Mouse (Mus musculus) brain, adult 2 months (tissue): ENCODE results near the gene Tfeb.
A peak's percentile ranks its signal among the peaks of the same experiment; 100 is the strongest.

Experiments
- DNase-seq: peaks from one replicate; pipeline ENCODE4 v3.0.0; 2011; ENCODE audit warnings: low read depth, low spot score

Tfeb gene

GRCm38 (mm10) chr17:47832501-47833028 is 95.7 kb downstream of the Tfeb start:
- no peak for DNase-seq

GRCm38 (mm10) chr17:47833029-47833627 is 96.3 kb downstream of the Tfeb start:
- no peak for DNase-seq

GRCm38 (mm10) chr17:47833628-47834481 is 97.0 kb downstream of the Tfeb start:
- DNase-seq, result no peak

GRCm38 (mm10) chr17:47834482-47834767 is 97.6 kb downstream of the Tfeb start, which contains the start of gene Mdfi:
Gene Mdfi, minus strand, starts transcription at chr17:47834691.
- peak; percentile 18 for DNase-seq

- DNase-seq, result no peak
Measured at GRCm38 (mm10) chr17:47837808-47838207, 101.0 kb downstream of the Tfeb start.

GRCm38 (mm10) chr17:47841521-47841920 is 104.7 kb downstream of the Tfeb start:
- no peak for DNase-seq
